Mouse (Mus musculus) cerebellum, postnatal 4 days (tissue): Measurements from ENCODE around the gene Dock8.

ENCODE experiments used
- DNase-seq, 2 experiments: peaks; one replicate each; pipeline ENCODE4 v3.0.0; 2022; ENCODE audit warnings: low spot score in 2 of 2, mixed read lengths in 1 of 2

The Dock8 gene

DNA sequence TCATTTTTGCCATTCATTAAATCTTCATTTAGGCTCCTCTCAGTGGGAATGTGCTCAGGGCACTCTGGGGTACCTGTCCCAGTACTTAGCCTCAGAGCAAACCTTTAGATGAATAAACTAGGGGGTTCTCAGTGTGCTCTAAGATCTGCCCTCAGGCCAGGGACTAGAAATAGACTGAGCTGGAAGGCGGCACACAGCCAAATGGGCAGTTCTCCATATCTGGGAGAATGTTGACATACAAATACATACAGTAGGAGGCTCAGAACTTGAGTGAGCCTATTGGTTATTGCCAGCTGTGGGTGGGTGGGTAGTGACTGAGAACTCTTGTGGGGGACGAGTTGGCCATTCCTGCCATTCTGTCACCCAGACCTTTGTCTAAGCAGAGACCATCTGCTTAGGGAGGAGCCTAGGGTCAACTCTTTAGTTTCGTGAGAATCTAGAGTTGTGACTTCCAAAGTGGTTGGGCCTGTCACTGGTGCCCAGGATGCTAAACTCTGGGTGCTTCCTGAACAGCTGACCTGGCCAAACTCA is 252.3 kb downstream of the Dock8 start:
- no peak for DNase-seq
